Mouse (Mus musculus): ENCODE data around the gene Bhlhe41.

GRCm38 (mm10) chr6:145815200-145815599 lies 50.2 kb downstream of the Bhlhe41 start:
- TF ChIP-seq CTCF (conservative IDR thresholded peaks at IDR 0.05; ENCODE audit: low read length): 0 out of 2 replicates have a peak, but pooled peaks have one; percentile 19
- no peak for TF ChIP-seq POU5F1 (IDR thresholded peaks at IDR 0.05; ENCODE audit: borderline replicate concordance, low read length)
